15 mouse cellular contexts compared by ENCODE assay signal in genomic region chr16:91458301-91458746, GRCm38 (mm10). TPM values are rescaled to one million over a fixed set of nuclear protein-coding genes. Genes with fewer than 3 reads are reported as not detected.
DNase-seq lines count a peak whose midpoint lies in the region; ATAC-seq and TF ChIP-seq lines count a peak whose summit lies in the region.
"Had no signal": no experiment of that assay in that cellular context is flagged by ENCODE, and none has a peak within 500 bp of the region (broad histone marks: within the 10 kb centered on the region; RNA-seq: fewer than 3 reads in every experiment).

No protein-coding gene starts in this region.

- H3K9ac ChIP-seq in liver, embryonic 16.5 days (ENCODE audit: low read depth, low read length) = no peak overlapping the region
- H3K9ac ChIP-seq: forebrain, embryonic 12.5 days; heart, embryonic 12.5 days had no signal

- H3K4me1 ChIP-seq in bone marrow, adult 2 months (ENCODE audit: control insufficient read depth, insufficient read depth, low read length) = peaks cover 5% of the 10 kb centered on the region
- H3K4me1 ChIP-seq in liver, embryonic 16.5 days (ENCODE audit: control insufficient read depth, low read depth, low read length) = peaks cover 30% of the 10 kb centered on the region

- no peaks in the 10 kb centered on the region for H3K36me3 ChIP-seq in liver, embryonic 16.5 days (ENCODE audit: control insufficient read depth, insufficient read depth)
- H3K36me3 ChIP-seq: embryonic facial prominence, embryonic 10.5 days; forebrain, embryonic 12.5 days; heart, embryonic 12.5 days; hindbrain, embryonic 10.5 days had no signal

- no peak for TF ChIP-seq POLR2A in bone marrow, adult 2 months (IDR thresholded peaks at IDR 0.05; ENCODE audit: borderline replicate concordance, control insufficient read depth, low read depth, low read length)

- peak; percentile 81 for DNase-seq in CD4-positive, CD25-positive, alpha-beta regulatory T cell, adult 2 months (ENCODE audit: low read depth, low spot score)
- peak; percentile 74 to 83 for DNase-seq in thymus, adult 18-20 months
- DNase-seq in layer of hippocampus, postnatal 36 days = no peak
- no peak for DNase-seq in lung, postnatal 10 days
- DNase-seq in cerebellum, postnatal 14 days = no peak
- no peak for DNase-seq in left cerebral cortex, postnatal 25 days (ENCODE audit: low spot score in 2 of 2)
- DNase-seq: cerebellum, adult 11 months; gastrocnemius, adult 2 months had no signal

- H3K9me3 ChIP-seq in liver, embryonic 16.5 days (replicated peaks; ENCODE audit: control insufficient read depth, low read length) = no peaks in the 10 kb centered on the region
- H3K9me3 ChIP-seq: embryonic facial prominence, embryonic 10.5 days; forebrain, embryonic 12.5 days; heart, embryonic 12.5 days; hindbrain, embryonic 10.5 days had no signal

- no peak overlapping the region for H3K4me2 ChIP-seq in liver, embryonic 16.5 days (ENCODE audit: low read depth, low read length)
- H3K4me2 ChIP-seq: heart, embryonic 12.5 days had no signal

- no peak for TF ChIP-seq CTCF in bone marrow, adult 2 months (IDR thresholded peaks at IDR 0.05; ENCODE audit: control insufficient read depth, insufficient read depth, low read length)

- H3K4me3 ChIP-seq in bone marrow, adult 2 months (replicated peaks; ENCODE audit: control insufficient read depth, low read depth, low read length) = no peak overlapping the region
- H3K4me3 ChIP-seq in liver, embryonic 16.5 days (ENCODE audit: low read depth, low read length) = no peak overlapping the region
- H3K4me3 ChIP-seq: embryonic facial prominence, embryonic 10.5 days; forebrain, embryonic 12.5 days; gastrocnemius, adult 2 months; heart, embryonic 12.5 days; hindbrain, embryonic 10.5 days had no signal

- peak; percentile 53; the same call in 1 of the 2 replicates for ATAC-seq in liver, embryonic 16.5 days (ENCODE audit: low read depth)
- ATAC-seq: intestine, postnatal 0 days had no signal

- intact Hi-C loops in left cerebral cortex, postnatal 25 days (cut with DNase I) = no loop called here

- peak overlapping the region; percentile 35; the same call in 1 of the 2 replicates for H3K27ac ChIP-seq in bone marrow, adult 2 months (ENCODE audit: control insufficient read depth, insufficient read depth, low read depth, low read length, poor library complexity)
- H3K27ac ChIP-seq in liver, embryonic 16.5 days (ENCODE audit: low read length) = peak overlapping the region; percentile 3; the same call in 1 of the 2 replicates
- H3K27ac ChIP-seq: embryonic facial prominence, embryonic 10.5 days; forebrain, embryonic 12.5 days; gastrocnemius, adult 2 months; hindbrain, embryonic 10.5 days had no signal

- H3K27me3 ChIP-seq in liver, embryonic 16.5 days (ENCODE audit: control insufficient read depth, insufficient read depth, low read depth, low read length) = no peaks in the 10 kb centered on the region
- H3K27me3 ChIP-seq: forebrain, embryonic 12.5 days; heart, embryonic 12.5 days had no signal

- 51% methylated on average over 21 of the region's 21 CpGs for WGBS in bone marrow, adult 2 months
- WGBS in liver, embryonic 16.5 days (ENCODE audit: insufficient replicate concordance) = 58% methylated on average over 21 of the region's 21 CpGs

RNA-seq across cellular contexts. Expression of gene Ifnar1, which starts 26.7 kb away (rescaled TPM):
- polyA plus RNA-seq in bone marrow, adult 2 months (2011; ENCODE audit: insufficient read depth, insufficient read length, low replicate concordance, missing spikeins) = 10.3 and 15.9 TPM in 2 replicates
- 21.3 and 25.0 TPM in 2 replicates for polyA plus RNA-seq in liver, embryonic 16.5 days (2015; fragmentation: Nextera tagmentation; extraction: Ambion mirVana)
- total RNA-seq in layer of hippocampus, postnatal 36 days (2021) = 10 to 100 TPM; 45.9 to 51.7 TPM
- total RNA-seq in left cerebral cortex, postnatal 25 days (2021) = 10 to 100 TPM; 53.6 to 56.1 TPM

RNA-seq across cellular contexts. Expression of gene Il10rb, which starts 52.4 kb away (rescaled TPM):
- polyA plus RNA-seq in bone marrow, adult 2 months (2011; ENCODE audit: insufficient read depth, insufficient read length, low replicate concordance, missing spikeins) = 24.1 and 25.9 TPM in 2 replicates
- 32.3 and 33.6 TPM in 2 replicates for polyA plus RNA-seq in liver, embryonic 16.5 days (2015; fragmentation: Nextera tagmentation; extraction: Ambion mirVana)
- 1 to 10 TPM; 8.9 to 9.2 TPM for total RNA-seq in layer of hippocampus, postnatal 36 days (2021)
- total RNA-seq in left cerebral cortex, postnatal 25 days (2021) = 1 to 10 TPM; 9.1 to 9.7 TPM

Comparison
In these comparisons a context has a peak if more than half of its experiments do, and no peak if none do; other contexts are left out.
1. DNase-seq: peak in CD4-positive, CD25-positive, alpha-beta regulatory T cell, adult 2 months (single experiment) and thymus, adult 18-20 months (2 of 2); none in layer of hippocampus, postnatal 36 days (0 of 2), lung, postnatal 10 days (single experiment), cerebellum, postnatal 14 days (0 of 2) and left cerebral cortex, postnatal 25 days (0 of 2).